Comparison of ENCODE assay signal across 22 mouse cellular contexts in the genomic region with DNA sequence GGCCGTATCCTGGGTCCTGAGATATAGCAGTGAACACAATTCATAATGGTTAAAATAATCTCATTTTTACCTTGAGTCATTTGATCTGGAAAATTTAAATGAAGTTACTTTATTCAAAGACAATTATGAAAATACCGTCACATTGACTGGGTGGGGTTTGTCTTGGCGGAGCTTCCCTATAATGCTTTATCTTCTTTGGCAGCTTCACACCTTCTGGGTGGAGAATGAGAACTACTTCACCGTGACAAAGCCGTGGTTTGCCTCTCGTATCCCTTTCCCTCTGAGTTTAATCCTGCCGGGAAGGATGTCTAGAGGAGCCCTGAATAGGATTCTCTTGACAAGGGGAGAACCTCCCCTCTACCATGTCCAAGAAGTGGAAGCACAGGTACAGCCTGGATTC. TPM values are rescaled to one million over a fixed set of nuclear protein-coding genes. Genes with fewer than 3 reads are reported as not detected.
DNase-seq lines count a peak whose midpoint lies in the region; ATAC-seq and TF ChIP-seq lines count a peak whose summit lies in the region.
"Had no signal": no experiment of that assay in that cellular context is flagged by ENCODE, and none has a peak within 500 bp of the region (broad histone marks: within the 10 kb centered on the region; RNA-seq: fewer than 3 reads in every experiment).

No protein-coding gene starts in this region.

- TF ChIP-seq POLR2A in MEL (IDR thresholded peaks at IDR 0.05; ENCODE audit: control insufficient read depth in 1 of 2, insufficient read depth in 1 of 2, low read depth in 1 of 2, low read length in 2 of 2, poor library complexity in 1 of 2): no peak

- H3K27ac ChIP-seq in MEL (ENCODE audit: control insufficient read depth, low read depth, low read length): no peak overlapping the region
- H3K27ac ChIP-seq in liver, embryonic 14.5 days: no peak overlapping the region; the same call in 1 of the 2 replicates
- H3K27ac ChIP-seq in kidney, embryonic 14.5 days (ENCODE audit: low read depth, low read length): no peak overlapping the region
- H3K27ac ChIP-seq: embryonic facial prominence, embryonic 15.5 days; forebrain, embryonic 15.5 days; heart, embryonic 10.5 days; hindbrain, embryonic 12.5 days had no signal

- DNase-seq in G1E (ENCODE audit: low spot score) (peak; percentile 13), MEL (ENCODE audit: low read depth, low spot score) (peak; percentile 47)
- DNase-seq in liver, embryonic 14.5 days (ENCODE audit: low read depth in 3 of 3, low spot score in 3 of 3): peak in 2 of 3 experiments; percentile 13 to 17
- no peak for DNase-seq in thymus, adult 18-20 months
- DNase-seq: adrenal gland, adult 2 months; adrenal gland, postnatal 25 days; cerebellum, adult 2 months; cerebellum, postnatal 10 days; gastrocnemius, postnatal 36 days; heart, adult 11 months; heart, postnatal 10 days; heart, postnatal 4 days had no signal

- 29% methylated on average over 7 of the region's 7 CpGs for WGBS in liver, embryonic 14.5 days (ENCODE audit: insufficient replicate concordance)
- 94% methylated on average over 7 of the region's 7 CpGs for WGBS in kidney, embryonic 14.5 days

- no peak for TF ChIP-seq CTCF in G1E (IDR thresholded peaks at IDR 0.05; ENCODE audit: low read depth, low read length)
- TF ChIP-seq CTCF in MEL (IDR thresholded peaks at IDR 0.05 in 2 of 3, conservative IDR thresholded peaks at IDR 0.05 in 1 of 3; ENCODE audit: control insufficient read depth in 1 of 3, insufficient read depth in 1 of 3, low read depth in 2 of 3, low read length in 3 of 3, poor library complexity in 1 of 3, severe bottlenecking in 1 of 3): no peak
- no peak for TF ChIP-seq CTCF in liver, embryonic 14.5 days (IDR thresholded peaks at IDR 0.05; ENCODE audit: low read depth)

- H3K36me3 ChIP-seq in G1E (replicated peaks): peaks cover 43% of the 10 kb centered on the region
- H3K36me3 ChIP-seq in MEL (ENCODE audit: control insufficient read depth in 1 of 2, insufficient read depth in 2 of 2, low read length in 2 of 2): peaks cover 1 to 24% of the 10 kb centered on the region in 2 experiments; a peak in 3 of 4 replicates
- H3K36me3 ChIP-seq in liver, embryonic 14.5 days (replicated peaks; ENCODE audit: control insufficient read depth, insufficient read depth, low read depth): peaks cover 4% of the 10 kb centered on the region
- peaks cover 44% of the 10 kb centered on the region for H3K36me3 ChIP-seq in kidney, embryonic 14.5 days (ENCODE audit: control insufficient read depth, insufficient read depth, low read length)

- H3K4me3 ChIP-seq in G1E (ENCODE audit: low read depth, low read length): no peak overlapping the region; the same call in 1 of the 2 replicates
- no peak overlapping the region for H3K4me3 ChIP-seq in MEL (ENCODE audit: control insufficient read depth in 1 of 2, insufficient read depth in 1 of 2, low read depth in 2 of 2, low read length in 2 of 2)
- no peak overlapping the region for H3K4me3 ChIP-seq in liver, embryonic 14.5 days (ENCODE audit: insufficient read depth in 1 of 2, low read depth in 2 of 2, low read length in 2 of 2)
- no peak overlapping the region for H3K4me3 ChIP-seq in kidney, embryonic 14.5 days (ENCODE audit: low read length)
- H3K4me3 ChIP-seq: embryonic facial prominence, embryonic 15.5 days; erythroblast, embryonic 14.5 days; forebrain, embryonic 15.5 days; heart, embryonic 10.5 days; hindbrain, embryonic 12.5 days had no signal

- no peak for ATAC-seq in G1E (ENCODE audit: extremely low read depth, insufficient number of reproducible peaks, low FRiP score, poor library complexity, severe bottlenecking)
- ATAC-seq in liver, embryonic 14.5 days (ENCODE audit: insufficient read depth): peak; percentile 47; the same call in 1 of the 2 replicates
- peak; percentile 43; the same call in 1 of the 2 replicates for ATAC-seq in megakaryocyte-erythroid progenitor cell, adult 5-6 weeks (replicated peaks; ENCODE audit: low FRiP score, low TSS enrichment, poor library complexity, severe bottlenecking)
- no peak for ATAC-seq in kidney, embryonic 14.5 days (ENCODE audit: low FRiP score, low TSS enrichment)
- ATAC-seq: activated CD4-positive, CD25-positive, alpha-beta regulatory T cell, adult 4 months; forebrain, embryonic 15.5 days; hindbrain, embryonic 16.5 days; Patski had no signal

- H3K9ac ChIP-seq in MEL (ENCODE audit: control insufficient read depth, low read depth, low read length, poor library complexity, severe bottlenecking): no peak overlapping the region
- H3K9ac ChIP-seq in liver, embryonic 14.5 days (replicated peaks): no peak overlapping the region
- H3K9ac ChIP-seq in kidney, embryonic 14.5 days (ENCODE audit: low read depth, low read length): no peak overlapping the region
- H3K9ac ChIP-seq: embryonic facial prominence, embryonic 15.5 days; forebrain, embryonic 15.5 days; hindbrain, embryonic 12.5 days had no signal

- H3K4me2 ChIP-seq in liver, embryonic 14.5 days (ENCODE audit: low read depth): peak overlapping the region; percentile 3
- no peak overlapping the region for H3K4me2 ChIP-seq in kidney, embryonic 14.5 days (replicated peaks; ENCODE audit: low read depth, low read length)
- H3K4me2 ChIP-seq: embryonic facial prominence, embryonic 15.5 days; forebrain, embryonic 15.5 days; hindbrain, embryonic 12.5 days had no signal

- H3K9me3 ChIP-seq in G1E (replicated peaks) (no peaks in the 10 kb centered on the region), MEL (replicated peaks; ENCODE audit: insufficient read depth, low read length) (no peaks in the 10 kb centered on the region)
- H3K9me3 ChIP-seq in liver, embryonic 14.5 days (ENCODE audit: control insufficient read depth, low read length): no peaks in the 10 kb centered on the region
- H3K9me3 ChIP-seq in kidney, embryonic 14.5 days (ENCODE audit: control insufficient read depth, low read length): no peaks in the 10 kb centered on the region
- H3K9me3 ChIP-seq: embryonic facial prominence, embryonic 15.5 days; forebrain, embryonic 15.5 days; heart, embryonic 10.5 days; hindbrain, embryonic 12.5 days had no signal

- H3K27me3 ChIP-seq in G1E (ENCODE audit: insufficient read depth, low read length) (no peaks in the 10 kb centered on the region), MEL (ENCODE audit: control insufficient read depth in 1 of 2, insufficient read depth in 2 of 2, low read length in 2 of 2) (no peaks in the 10 kb centered on the region; a peak in 1 of 4 replicates)
- H3K27me3 ChIP-seq in liver, embryonic 14.5 days (ENCODE audit: control insufficient read depth, insufficient read depth, low read length): no peaks in the 10 kb centered on the region
- no peaks in the 10 kb centered on the region for H3K27me3 ChIP-seq in kidney, embryonic 14.5 days (ENCODE audit: control insufficient read depth, insufficient read depth, low read length)
- H3K27me3 ChIP-seq: embryonic facial prominence, embryonic 15.5 days; forebrain, embryonic 15.5 days; hindbrain, embryonic 12.5 days; Patski had no signal

- H3K79me2 ChIP-seq in MEL (ENCODE audit: control insufficient read depth, insufficient read depth, low read length, poor library complexity): peaks cover 2% of the 10 kb centered on the region; the same call in 1 of the 2 replicates

- no peak for TF ChIP-seq EP300 in MEL (IDR thresholded peaks at IDR 0.05; ENCODE audit: low read depth in 1 of 2, low read length in 2 of 2)
- TF ChIP-seq EP300 in liver, embryonic 14.5 days (IDR thresholded peaks at IDR 0.05; ENCODE audit: low read depth): no peak

- TF ChIP-seq RAD21 in MEL (IDR thresholded peaks at IDR 0.05; ENCODE audit: low read depth, low read length): no peak

- H3K4me1 ChIP-seq in G1E (ENCODE audit: insufficient read depth, low read depth, low read length) (peaks cover 36% of the 10 kb centered on the region), MEL (ENCODE audit: control insufficient read depth in 1 of 2, insufficient read depth in 2 of 2, low read length in 2 of 2) (peaks cover 2 to 8% of the 10 kb centered on the region in 2 experiments; a peak in 3 of 4 replicates)
- peaks cover 20 to 21% of the 10 kb centered on the region in 2 experiments for H3K4me1 ChIP-seq in liver, embryonic 14.5 days (replicated peaks; ENCODE audit: control insufficient read depth in 2 of 2, insufficient read depth in 2 of 2, low read length in 1 of 2)
- 0 out of 2 replicates have a peak, but pooled peaks cover 5% of the 10 kb centered on the region for H3K4me1 ChIP-seq in kidney, embryonic 14.5 days (ENCODE audit: control insufficient read depth, insufficient read depth, low read length)
- H3K4me1 ChIP-seq: embryonic facial prominence, embryonic 15.5 days; heart, embryonic 10.5 days had no signal

TF ChIP-seq in MEL, 35 proteins besides CTCF, POLR2A, EP300 and RAD21 (continues in another document):
- TF ChIP-seq CHD2 (IDR thresholded peaks at IDR 0.05; ENCODE audit: low read length): no peak
- TF ChIP-seq E2F4 (IDR thresholded peaks at IDR 0.05; ENCODE audit: borderline replicate concordance, low read depth, low read length): no peak
- no peak for TF ChIP-seq USF2 (IDR thresholded peaks at IDR 0.05; ENCODE audit: borderline replicate concordance in 1 of 2, insufficient read depth in 1 of 2, low read depth in 1 of 2, low read length in 2 of 2)

RNA-seq across cellular contexts. Expression of a gene that starts 2.8 kb away (rescaled TPM):
- 19.1 and 21.8 TPM in 2 replicates for total RNA-seq in G1E (2014; fragmentation: Nextera tagmentation)
- 25.8 and 26.7 TPM in 2 replicates for total RNA-seq in G1E (2017)
- polyA plus RNA-seq in G1E (2012): 1.4 and 2.1 TPM in 2 replicates
- total RNA-seq in MEL (2012; rRNA removed): 4.9 and 7.6 TPM in 2 replicates
- polyA plus RNA-seq in MEL (2012; ENCODE audit: insufficient read depth in 1 of 2, insufficient read length in 2 of 2, low read depth in 1 of 2, low replicate concordance in 2 of 2, missing spikeins in 1 of 2): 10 to 100 TPM in 1 of 2 experiments, not detected in 1; 10.0 TPM
- polyA plus RNA-seq in liver, embryonic 14.5 days (2012; rRNA removed): 2.6 and 3.4 TPM in 2 replicates
- polyA plus RNA-seq in liver, embryonic 14.5 days (2014; fragmentation: Nextera tagmentation; extraction: Ambion mirVana): 0.59 and 0.76 TPM in 2 replicates
- total RNA-seq in megakaryocyte-erythroid progenitor cell, adult 5-6 weeks (2014; fragmentation: Nextera tagmentation): 15.5 and 17.9 TPM in 2 replicates
- total RNA-seq in megakaryocyte-erythroid progenitor cell, adult 5-6 weeks (2017): 6.7 and 11.2 TPM in 2 replicates
- 6.3 and 7.5 TPM in 2 replicates for polyA plus RNA-seq in kidney, embryonic 14.5 days (2014; fragmentation: Nextera tagmentation; extraction: Ambion mirVana)

RNA-seq across cellular contexts. Expression of a gene that starts 52.7 kb away (rescaled TPM):
- not detected in 2 replicates for total RNA-seq in G1E (2014; fragmentation: Nextera tagmentation)
- total RNA-seq in G1E (2017): not detected in 2 replicates
- polyA plus RNA-seq in G1E (2012): not detected in 2 replicates
- not detected in 2 replicates for total RNA-seq in MEL (2012; rRNA removed)
- polyA plus RNA-seq in MEL (2012; ENCODE audit: insufficient read depth in 1 of 2, insufficient read length in 2 of 2, low read depth in 1 of 2, low replicate concordance in 2 of 2, missing spikeins in 1 of 2): not detected
- polyA plus RNA-seq in liver, embryonic 14.5 days (2012; rRNA removed): 0.11 and 0.12 TPM in 2 replicates
- polyA plus RNA-seq in liver, embryonic 14.5 days (2014; fragmentation: Nextera tagmentation; extraction: Ambion mirVana): 0.03 and 0.06 TPM in 2 replicates
- not detected in 2 replicates for total RNA-seq in megakaryocyte-erythroid progenitor cell, adult 5-6 weeks (2014; fragmentation: Nextera tagmentation)
- total RNA-seq in megakaryocyte-erythroid progenitor cell, adult 5-6 weeks (2017): not detected in 2 replicates
- polyA plus RNA-seq in kidney, embryonic 14.5 days (2014; fragmentation: Nextera tagmentation; extraction: Ambion mirVana): 0.73 and 0.87 TPM in 2 replicates
- polyA plus RNA-seq: activated CD4-positive, CD25-positive, alpha-beta regulatory T cell, adult 4 months; erythroblast, embryonic 14.5 days; Patski had no signal

Comparison
In these comparisons a context has a peak if more than half of its experiments do, and no peak if none do; other contexts are left out.
1. ATAC-seq: peak in liver, embryonic 14.5 days (single experiment) and megakaryocyte-erythroid progenitor cell, adult 5-6 weeks (single experiment); none in G1E (single experiment) and kidney, embryonic 14.5 days (single experiment).
2. DNase-seq: peak in G1E (single experiment), MEL (single experiment) and liver, embryonic 14.5 days (2 of 3); none in thymus, adult 18-20 months (0 of 2).